Mouse (Mus musculus): ENCODE measurements at regions not wholly inside any gene's neighbourhood (a gene's known extent, or its start where the extent isn't known, plus 50 kb on each side); places are given as distances from the start of the nearest gene placed in this dataset.

GRCm38 (mm10) chr6:135527879-135528278 lies 165.5 kb downstream of the Emp1 start:
- Histone ChIP-seq H3K4me2 (replicated peaks; ENCODE audit: low read depth, low read length) (no peak overlapping the region), H3K27me3 (ENCODE audit: control insufficient read depth, insufficient read depth, low read length) (no peaks in the 10 kb centered on the region), H3K27ac (ENCODE audit: low read length) (no peak overlapping the region), H3K9me3 (ENCODE audit: control insufficient read depth, low read depth, low read length) (no peaks in the 10 kb centered on the region), H3K4me3 (ENCODE audit: low read depth, low read length) (no peak overlapping the region), H3K36me3 (ENCODE audit: control insufficient read depth, insufficient read depth, low read length) (no peaks in the 10 kb centered on the region), H3K4me1 (ENCODE audit: control insufficient read depth, insufficient read depth, low read length) (0 out of 2 replicates have a peak, but pooled peaks cover 6% of the 10 kb centered on the region), H3K9ac (replicated peaks; ENCODE audit: low read depth, low read length) (no peak overlapping the region)
- no peak for ATAC-seq (ENCODE audit: insufficient number of reproducible peaks, insufficient read depth, low FRiP score, low read depth)
- 84% methylated on average over 4 of the region's 4 CpGs for WGBS

GRCm38 (mm10) chr6:135539791-135540646 lies 177.7 kb downstream of the Emp1 start:
- ATAC-seq (ENCODE audit: insufficient number of reproducible peaks, insufficient read depth, low FRiP score, low read depth) = no peak
- H3K9me3 ChIP-seq (ENCODE audit: control insufficient read depth, low read depth, low read length) = no peaks in the 10 kb centered on the region
- WGBS = 31% methylated on average over 9 of the region's 9 CpGs
- H3K27me3 ChIP-seq (ENCODE audit: control insufficient read depth, insufficient read depth, low read length) = no peaks in the 10 kb centered on the region
- H3K9ac ChIP-seq (replicated peaks; ENCODE audit: low read depth, low read length) = no peak overlapping the region
- H3K4me2 ChIP-seq (replicated peaks; ENCODE audit: low read depth, low read length) = no peak overlapping the region
- H3K4me1 ChIP-seq (ENCODE audit: control insufficient read depth, insufficient read depth, low read length) = no peaks in the 10 kb centered on the region
- no peak overlapping the region for H3K27ac ChIP-seq (ENCODE audit: low read length)
- H3K4me3 ChIP-seq (ENCODE audit: low read depth, low read length) = no peak overlapping the region
- no peaks in the 10 kb centered on the region for H3K36me3 ChIP-seq (ENCODE audit: control insufficient read depth, insufficient read depth, low read length)

DNA sequence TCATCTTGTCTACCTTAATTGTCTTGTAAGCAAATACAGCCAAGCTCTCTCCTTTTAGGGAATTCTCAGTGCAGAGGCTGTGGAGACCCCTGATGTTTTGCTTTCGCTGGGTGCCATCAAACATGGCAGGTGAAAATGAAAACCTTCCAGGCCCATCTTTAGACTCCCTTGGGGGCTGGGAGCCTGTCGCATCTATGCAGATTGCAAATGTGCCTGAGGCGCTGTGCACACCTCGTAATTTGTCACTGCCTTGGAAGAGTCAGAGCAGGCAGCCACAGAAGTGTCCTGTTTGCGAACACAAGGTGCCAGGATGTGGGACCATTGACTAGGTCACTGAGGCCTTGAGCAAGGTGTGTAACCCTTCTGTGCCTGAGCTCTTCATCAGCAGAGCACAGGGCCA lies 179.2 kb downstream of the Emp1 start:
- Histone ChIP-seq H3K9me3 (ENCODE audit: control insufficient read depth, low read depth, low read length) (no peaks in the 10 kb centered on the region), H3K27ac (ENCODE audit: low read length) (no peak overlapping the region), H3K9ac (replicated peaks; ENCODE audit: low read depth, low read length) (no peak overlapping the region), H3K4me1 (ENCODE audit: control insufficient read depth, insufficient read depth, low read length) (no peaks in the 10 kb centered on the region), H3K27me3 (ENCODE audit: control insufficient read depth, insufficient read depth, low read length) (no peaks in the 10 kb centered on the region), H3K4me2 (replicated peaks; ENCODE audit: low read depth, low read length) (no peak overlapping the region), H3K36me3 (ENCODE audit: control insufficient read depth, insufficient read depth, low read length) (no peaks in the 10 kb centered on the region), H3K4me3 (ENCODE audit: low read depth, low read length) (no peak overlapping the region)
- ATAC-seq (ENCODE audit: insufficient number of reproducible peaks, insufficient read depth, low FRiP score, low read depth) = no peak
- 73% methylated on average over 5 of the region's 5 CpGs for WGBS

- WGBS = 62% methylated on average over 5 of the region's 5 CpGs
These were observed 180.0 kb downstream of the Emp1 start for GRCm38 (mm10) chr6:135542356-135542755.

GRCm38 (mm10) chr6:135543390-135543789 lies 181.0 kb downstream of the Emp1 start:
- H3K4me2 ChIP-seq (replicated peaks; ENCODE audit: low read depth, low read length) = no peak overlapping the region
- H3K9me3 ChIP-seq (ENCODE audit: control insufficient read depth, low read depth, low read length) = no peaks in the 10 kb centered on the region
- H3K36me3 ChIP-seq (ENCODE audit: control insufficient read depth, insufficient read depth, low read length) = no peaks in the 10 kb centered on the region
- WGBS = 81% methylated on average over 3 of the region's 3 CpGs
- H3K27me3 ChIP-seq (ENCODE audit: control insufficient read depth, insufficient read depth, low read length) = no peaks in the 10 kb centered on the region
- H3K9ac ChIP-seq (replicated peaks; ENCODE audit: low read depth, low read length) = no peak overlapping the region
- no peak for ATAC-seq (ENCODE audit: insufficient number of reproducible peaks, insufficient read depth, low FRiP score, low read depth)
- no peaks in the 10 kb centered on the region for H3K4me1 ChIP-seq (ENCODE audit: control insufficient read depth, insufficient read depth, low read length)
- no peak overlapping the region for H3K4me3 ChIP-seq (ENCODE audit: low read depth, low read length)
- H3K27ac ChIP-seq (ENCODE audit: low read length) = no peak overlapping the region

More at GRCm38 (mm10) chr6:135542356-135542755, 180.0 kb downstream of the Emp1 start:
- H3K4me2 ChIP-seq (replicated peaks; ENCODE audit: low read depth, low read length) = no peak overlapping the region
- no peaks in the 10 kb centered on the region for H3K36me3 ChIP-seq (ENCODE audit: control insufficient read depth, insufficient read depth, low read length)
- no peaks in the 10 kb centered on the region for H3K4me1 ChIP-seq (ENCODE audit: control insufficient read depth, insufficient read depth, low read length)
- no peaks in the 10 kb centered on the region for H3K9me3 ChIP-seq (ENCODE audit: control insufficient read depth, low read depth, low read length)
- H3K27ac ChIP-seq (ENCODE audit: low read length) = no peak overlapping the region
- no peak overlapping the region for H3K9ac ChIP-seq (replicated peaks; ENCODE audit: low read depth, low read length)
- H3K4me3 ChIP-seq (ENCODE audit: low read depth, low read length) = no peak overlapping the region
- ATAC-seq (ENCODE audit: insufficient number of reproducible peaks, insufficient read depth, low FRiP score, low read depth) = no peak
- H3K27me3 ChIP-seq (ENCODE audit: control insufficient read depth, insufficient read depth, low read length) = no peaks in the 10 kb centered on the region

- no peak for ATAC-seq (ENCODE audit: insufficient number of reproducible peaks, insufficient read depth, low FRiP score, low read depth)
- no peaks in the 10 kb centered on the region for H3K9me3 ChIP-seq (ENCODE audit: control insufficient read depth, low read depth, low read length)
These were observed 181.5 kb downstream of the Emp1 start for GRCm38 (mm10) chr6:135543863-135544262.

GRCm38 (mm10) chr6:135550368-135550950 lies 188.1 kb downstream of the Emp1 start:
- Histone ChIP-seq H3K27ac (ENCODE audit: low read length) (no peak overlapping the region), H3K9ac (replicated peaks; ENCODE audit: low read depth, low read length) (no peak overlapping the region), H3K27me3 (ENCODE audit: control insufficient read depth, insufficient read depth, low read length) (no peaks in the 10 kb centered on the region), H3K36me3 (ENCODE audit: control insufficient read depth, insufficient read depth, low read length) (no peaks in the 10 kb centered on the region), H3K4me3 (ENCODE audit: low read depth, low read length) (no peak overlapping the region), H3K4me1 (ENCODE audit: control insufficient read depth, insufficient read depth, low read length) (no peaks in the 10 kb centered on the region), H3K9me3 (ENCODE audit: control insufficient read depth, low read depth, low read length) (no peaks in the 10 kb centered on the region), H3K4me2 (replicated peaks; ENCODE audit: low read depth, low read length) (no peak overlapping the region)
- WGBS = 47% methylated on average over 3 of the region's 3 CpGs
- ATAC-seq (ENCODE audit: insufficient number of reproducible peaks, insufficient read depth, low FRiP score, low read depth) = no peak

More at GRCm38 (mm10) chr6:135543863-135544262, 181.5 kb downstream of the Emp1 start:
- Histone ChIP-seq H3K27me3 (ENCODE audit: control insufficient read depth, insufficient read depth, low read length) (no peaks in the 10 kb centered on the region), H3K4me1 (ENCODE audit: control insufficient read depth, insufficient read depth, low read length) (no peaks in the 10 kb centered on the region), H3K4me3 (ENCODE audit: low read depth, low read length) (no peak overlapping the region), H3K4me2 (replicated peaks; ENCODE audit: low read depth, low read length) (no peak overlapping the region), H3K36me3 (ENCODE audit: control insufficient read depth, insufficient read depth, low read length) (no peaks in the 10 kb centered on the region), H3K9ac (replicated peaks; ENCODE audit: low read depth, low read length) (no peak overlapping the region), H3K27ac (ENCODE audit: low read length) (no peak overlapping the region)
- 63% methylated on average over 3 of the region's 3 CpGs for WGBS

DNA sequence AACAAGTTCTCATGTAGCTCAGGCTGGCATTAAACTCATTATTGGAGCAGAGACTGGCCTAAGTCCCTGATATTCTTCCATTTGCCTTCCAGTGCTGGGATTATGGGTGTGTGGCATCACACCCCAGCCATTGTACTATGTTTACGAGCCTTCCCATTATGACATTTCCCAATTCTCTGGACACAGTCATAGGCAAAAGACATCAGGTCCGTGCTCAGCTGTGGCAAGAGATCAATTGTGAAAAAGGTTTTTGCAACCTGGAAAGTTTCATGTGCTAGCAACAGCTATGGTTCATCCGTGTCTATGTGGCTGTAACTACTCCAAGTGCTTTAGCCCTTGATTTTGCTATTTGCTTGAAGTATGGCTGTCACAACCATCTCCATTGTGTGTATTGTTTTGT lies 190.1 kb downstream of the Emp1 start:
- Histone ChIP-seq H3K4me3 (ENCODE audit: low read depth, low read length) (no peak overlapping the region), H3K9me3 (ENCODE audit: control insufficient read depth, low read depth, low read length) (no peaks in the 10 kb centered on the region), H3K36me3 (ENCODE audit: control insufficient read depth, insufficient read depth, low read length) (no peaks in the 10 kb centered on the region), H3K4me1 (ENCODE audit: control insufficient read depth, insufficient read depth, low read length) (no peaks in the 10 kb centered on the region), H3K4me2 (replicated peaks; ENCODE audit: low read depth, low read length) (no peak overlapping the region), H3K27me3 (ENCODE audit: control insufficient read depth, insufficient read depth, low read length) (no peaks in the 10 kb centered on the region), H3K27ac (ENCODE audit: low read length) (no peak overlapping the region), H3K9ac (replicated peaks; ENCODE audit: low read depth, low read length) (no peak overlapping the region)
- no peak for ATAC-seq (ENCODE audit: insufficient number of reproducible peaks, insufficient read depth, low FRiP score, low read depth)
- WGBS = 79% methylated on average over 3 of the region's 3 CpGs

Data from stomach, embryonic 14.5 days (tissue).